Mouse (Mus musculus) embryonic facial prominence, embryonic 11.5 days (tissue): Measurements from ENCODE around the gene Fgd5. TPM values are rescaled to one million over a fixed set of nuclear protein-coding genes. Genes with fewer than 3 reads are reported as not detected.

Source experiments
- ATAC-seq: fragments of 200-750 bp; cut with Nextera tagmentation; replicated peaks from 2 replicates; pipeline ENCODE4 v1.8.0; 2017; ENCODE audit warnings: low read depth; ENCODE audit not compliant: insufficient number of reproducible peaks, low FRiP score, low TSS enrichment
- DNase-seq: peaks from one replicate; pipeline ENCODE4 v3.0.0-alpha.2; 2015; ENCODE audit warnings: low spot score
- H3K27ac ChIP-seq: fragments of 300-500 bp; sonication (generic); replicated peaks from 2 replicates; pipeline ENCODE4 v1.5.1; 2014; ENCODE audit warnings: mild to moderate bottlenecking, low read depth, low read length, control low read depth
- H3K27me3 ChIP-seq: fragments of 300-500 bp; sonication (generic); 2 replicates; pipeline ENCODE4 v1.6.1; 2014; ENCODE audit warnings: mild to moderate bottlenecking, low read length, moderate library complexity, mixed read lengths; ENCODE audit not compliant: control insufficient read depth, insufficient read depth
- H3K36me3 ChIP-seq: fragments of 300-500 bp; sonication (generic); replicated peaks from 2 replicates; pipeline ENCODE4 v1.6.1; 2014; ENCODE audit warnings: low read depth, mild to moderate bottlenecking, low read length, moderate library complexity, mixed read lengths; ENCODE audit not compliant: control insufficient read depth, insufficient read depth
- H3K4me1 ChIP-seq: fragments of 300-500 bp; sonication (generic); 2 replicates; pipeline ENCODE4 v1.6.1; 2014; ENCODE audit warnings: low read length, mixed read lengths; ENCODE audit not compliant: control insufficient read depth, insufficient read depth
- H3K4me2 ChIP-seq: fragments of 300-500 bp; sonication (generic); 2 replicates; pipeline ENCODE4 v1.6.1; 2014; ENCODE audit warnings: low read depth, mild to moderate bottlenecking, control low read depth, low read length, moderate library complexity
- H3K4me3 ChIP-seq: fragments of 300-500 bp; sonication (generic); 2 replicates; pipeline ENCODE4 v1.5.1; 2014; ENCODE audit warnings: low read depth, low read length, control low read depth
- H3K9ac ChIP-seq: fragments of 300-500 bp; sonication (generic); replicated peaks from 2 replicates; pipeline ENCODE4 v1.6.1; 2014; ENCODE audit warnings: mild to moderate bottlenecking, control low read depth, low read length
- H3K9me3 ChIP-seq: fragments of 300-500 bp; sonication (generic); replicated peaks from 2 replicates; pipeline ENCODE4 v1.6.1; 2016; ENCODE audit warnings: mild to moderate bottlenecking, low read length, inconsistent platforms, mixed read lengths; ENCODE audit not compliant: control insufficient read depth
- WGBS: fragments of 180-500 bp; shearing (Covaris S2); extraction: QIAGEN DNeasy Blood & Tissue Kit; methylation state at CpG from one replicate; pipeline ENCODE4 v1.1.7; 2014; 5-methylcytosine and 5-hydroxymethylcytosine counted together
- polyA plus RNA-seq: library from polyadenylated mRNA; unstranded; fragments of >200 nt; fragmentation: Nextera tagmentation; extraction: Ambion mirVana; gene quantifications from 2 replicates; pipeline ENCODE4 v1.2.1, GENCODE M21; 2014

The Fgd5 gene
- polyA plus RNA-seq, 1 experiment from 2014 or later: 3.8 TPM

DNA sequence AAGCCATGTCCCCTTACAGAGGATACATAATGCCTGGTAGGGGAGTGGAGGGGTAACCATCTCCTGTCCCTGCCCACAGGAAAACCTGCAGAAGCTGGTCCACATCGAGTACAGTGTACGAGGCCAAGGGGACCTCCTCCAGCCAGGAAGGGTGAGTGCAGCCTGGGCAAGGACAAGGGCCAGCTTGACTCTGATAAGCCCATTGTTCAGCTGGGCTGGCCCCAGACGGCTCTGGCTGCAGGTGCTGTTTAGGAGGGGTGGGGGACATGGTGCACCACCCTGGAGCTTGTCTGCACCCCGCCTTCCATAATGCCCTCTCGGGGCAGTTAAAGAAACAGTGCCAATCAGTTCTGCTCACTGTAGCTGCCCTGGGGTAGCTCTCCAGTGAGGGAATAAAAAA lies 83.0 kb downstream of the Fgd5 start:
- Histone ChIP-seq H3K36me3 (no peaks in the 10 kb centered on the region), H3K4me3 (no peak overlapping the region), H3K9me3 (no peaks in the 10 kb centered on the region), H3K27me3 (no peaks in the 10 kb centered on the region), H3K4me2 (no peak overlapping the region), H3K27ac (no peak overlapping the region), H3K9ac (no peak overlapping the region; the same call in 1 of the 2 replicates), H3K4me1 (no peaks in the 10 kb centered on the region)
- DNase-seq (no peak), ATAC-seq (no peak)
- 64% methylated on average over 5 of the region's 5 CpGs for WGBS

GRCm38 (mm10) chr6:92063452-92063851 lies 84.8 kb downstream of the Fgd5 start:
- no peak for DNase-seq
- no peaks in the 10 kb centered on the region for H3K27me3 ChIP-seq
- no peak overlapping the region for H3K27ac ChIP-seq
- H3K4me3 ChIP-seq: no peak overlapping the region
- WGBS: 77% methylated on average over 2 of the region's 2 CpGs
- H3K4me2 ChIP-seq: no peak overlapping the region
- no peak for ATAC-seq
- H3K9ac ChIP-seq: no peak overlapping the region
- H3K36me3 ChIP-seq: no peaks in the 10 kb centered on the region
- no peaks in the 10 kb centered on the region for H3K4me1 ChIP-seq
- no peaks in the 10 kb centered on the region for H3K9me3 ChIP-seq

DNA sequence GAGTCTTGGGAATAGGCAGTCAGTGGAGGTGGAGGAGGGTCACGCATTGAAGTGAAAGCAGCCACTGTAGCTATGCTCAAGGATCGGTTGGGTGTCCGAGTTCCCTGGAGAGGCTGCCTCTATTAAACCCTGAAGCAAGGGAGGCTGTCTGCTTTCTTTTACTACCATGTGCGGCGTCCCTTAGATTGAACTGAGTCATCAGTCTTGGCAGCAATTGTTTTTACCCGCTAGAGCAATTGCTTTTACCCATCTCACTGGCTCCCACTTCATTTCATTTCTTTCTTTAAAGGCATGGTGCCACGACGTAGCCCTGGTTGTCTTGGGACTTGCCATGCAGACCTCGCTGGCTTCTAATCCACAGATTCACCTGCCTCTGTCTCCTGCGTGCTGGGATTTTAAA lies 85.4 kb downstream of the Fgd5 start:
- no peaks in the 10 kb centered on the region for H3K9me3 ChIP-seq
- H3K4me1 ChIP-seq: no peaks in the 10 kb centered on the region
- H3K27me3 ChIP-seq: no peaks in the 10 kb centered on the region
- H3K4me2 ChIP-seq: no peak overlapping the region
- WGBS: 81% methylated on average over 10 of the region's 10 CpGs
- H3K9ac ChIP-seq: no peak overlapping the region
- no peak for DNase-seq
- no peaks in the 10 kb centered on the region for H3K36me3 ChIP-seq
- ATAC-seq: no peak
- no peak overlapping the region for H3K27ac ChIP-seq
- H3K4me3 ChIP-seq: no peak overlapping the region

- Histone ChIP-seq H3K36me3 (no peaks in the 10 kb centered on the region), H3K27me3 (no peaks in the 10 kb centered on the region), H3K9ac (no peak overlapping the region), H3K4me2 (no peak overlapping the region), H3K4me3 (no peak overlapping the region), H3K27ac (no peak overlapping the region), H3K4me1 (no peaks in the 10 kb centered on the region), H3K9me3 (no peaks in the 10 kb centered on the region)
- DNase-seq (peak; percentile 66), ATAC-seq (peak; percentile 64; the same call in 1 of the 2 replicates)
- 52% methylated on average over 12 of the region's 12 CpGs for WGBS
Observed at GRCm38 (mm10) chr6:92065721-92066496, 87.2 kb downstream of the Fgd5 start.

DNA sequence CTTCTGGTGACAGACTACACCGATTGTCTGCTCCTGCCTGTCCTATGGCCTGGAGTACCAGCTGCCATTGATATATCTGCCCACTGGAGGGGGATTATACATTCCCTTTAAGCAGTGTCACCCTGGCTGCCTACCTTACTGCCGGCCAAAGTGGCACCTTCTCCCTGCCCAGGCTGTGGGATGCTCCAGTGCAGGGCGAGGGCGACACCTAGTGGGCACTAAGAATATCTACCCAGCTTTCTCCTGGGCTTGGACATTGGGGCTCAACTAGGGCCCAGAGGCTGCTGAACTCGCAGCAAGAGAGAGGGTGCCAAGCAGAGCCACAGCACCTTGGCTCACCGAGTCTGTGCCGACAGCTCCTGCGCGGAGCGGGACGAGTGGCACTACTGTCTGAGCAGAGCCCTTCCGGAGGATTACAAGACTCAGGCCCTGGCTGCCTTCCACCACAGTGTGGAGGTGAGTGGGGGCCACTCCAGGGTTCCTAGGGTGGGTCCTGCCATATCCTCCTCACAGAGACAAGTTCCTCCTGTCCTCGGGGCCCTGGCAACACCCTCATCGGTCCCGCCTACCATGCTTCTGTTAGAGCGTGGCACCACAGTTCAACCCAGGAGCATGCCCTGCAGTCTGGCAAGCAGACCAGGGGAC lies 88.6 kb downstream of the Fgd5 start:
- Histone ChIP-seq H3K27ac (no peak overlapping the region), H3K27me3 (no peaks in the 10 kb centered on the region), H3K4me2 (no peak overlapping the region), H3K4me1 (no peaks in the 10 kb centered on the region), H3K36me3 (no peaks in the 10 kb centered on the region), H3K4me3 (no peak overlapping the region), H3K9me3 (no peaks in the 10 kb centered on the region), H3K9ac (no peak overlapping the region)
- DNase-seq: peak; percentile 78
- peak; percentile 53 for ATAC-seq
- 34% methylated on average over 16 of the region's 16 CpGs for WGBS

DNA sequence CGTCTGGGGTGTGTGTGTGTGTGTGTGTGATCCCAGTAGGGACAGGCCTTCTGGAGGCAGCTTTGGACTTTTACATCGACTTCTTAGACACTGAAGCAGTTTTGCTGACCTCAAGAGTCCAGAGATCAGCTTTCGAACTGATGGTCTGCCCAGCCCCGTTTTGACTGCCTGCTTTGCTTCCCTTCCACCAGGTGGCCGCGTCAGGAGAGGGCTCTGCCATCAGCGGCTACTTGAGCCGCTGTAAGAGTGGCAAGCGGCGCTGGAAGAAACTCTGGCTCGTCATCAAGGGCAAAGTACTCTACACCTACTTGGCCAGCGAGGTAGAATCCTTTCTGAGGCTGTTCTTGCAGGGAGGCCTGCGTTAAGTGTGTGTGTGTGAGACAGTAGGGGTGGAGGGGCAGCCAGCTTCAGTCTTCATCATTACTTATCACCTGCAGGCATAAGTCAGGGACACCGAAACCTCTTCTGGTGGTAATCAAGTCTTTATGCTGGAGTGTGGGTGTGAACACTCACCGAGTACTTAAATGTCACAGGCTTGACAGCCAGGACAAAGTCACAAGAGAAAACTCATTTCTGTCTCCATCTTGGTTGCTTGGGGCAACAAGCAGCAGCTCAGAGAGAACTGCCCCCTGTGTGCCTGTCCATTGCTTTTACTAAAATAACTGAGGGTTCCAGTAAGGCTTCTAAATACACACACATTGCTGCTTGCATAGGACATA lies 92.6 kb downstream of the Fgd5 start:
- Histone ChIP-seq H3K36me3 (no peaks in the 10 kb centered on the region), H3K4me1 (no peaks in the 10 kb centered on the region), H3K9ac (no peak overlapping the region), H3K27ac (no peak overlapping the region), H3K9me3 (no peaks in the 10 kb centered on the region), H3K4me3 (no peak overlapping the region), H3K4me2 (no peak overlapping the region), H3K27me3 (no peaks in the 10 kb centered on the region)
- WGBS: 57% methylated on average over 15 of the region's 15 CpGs
- ATAC-seq (no peak), DNase-seq (no peak)

DNA sequence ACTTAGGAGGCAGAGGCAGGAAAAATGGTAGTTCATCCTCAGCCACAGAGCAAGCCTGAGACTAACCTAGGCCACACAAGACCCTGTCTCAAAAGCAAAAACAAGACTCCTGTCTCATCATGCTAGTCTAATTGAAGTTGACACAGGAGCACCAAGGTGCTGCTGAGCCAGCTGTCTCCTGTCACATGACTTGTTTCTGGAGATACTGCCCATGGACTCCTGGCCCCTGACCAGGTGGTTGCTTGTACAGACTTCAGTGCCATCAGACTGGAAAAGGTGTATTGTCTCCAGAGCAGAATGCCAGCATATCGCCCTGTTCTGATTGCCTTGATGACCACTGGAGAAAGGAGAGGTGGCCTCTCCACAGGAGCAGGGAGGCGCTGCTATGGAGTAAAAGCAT lies 102.1 kb downstream of the Fgd5 start:
- no peak overlapping the region for H3K27ac ChIP-seq
- ATAC-seq (no peak), DNase-seq (no peak)
- H3K9ac ChIP-seq: no peak overlapping the region
- no peaks in the 10 kb centered on the region for H3K9me3 ChIP-seq
- no peaks in the 10 kb centered on the region for H3K4me1 ChIP-seq
- H3K27me3 ChIP-seq: no peaks in the 10 kb centered on the region
- H3K4me2 ChIP-seq: no peak overlapping the region
- no peak overlapping the region for H3K4me3 ChIP-seq
- H3K36me3 ChIP-seq: no peaks in the 10 kb centered on the region
- WGBS: 96% methylated on average over 2 of the region's 2 CpGs

DNA sequence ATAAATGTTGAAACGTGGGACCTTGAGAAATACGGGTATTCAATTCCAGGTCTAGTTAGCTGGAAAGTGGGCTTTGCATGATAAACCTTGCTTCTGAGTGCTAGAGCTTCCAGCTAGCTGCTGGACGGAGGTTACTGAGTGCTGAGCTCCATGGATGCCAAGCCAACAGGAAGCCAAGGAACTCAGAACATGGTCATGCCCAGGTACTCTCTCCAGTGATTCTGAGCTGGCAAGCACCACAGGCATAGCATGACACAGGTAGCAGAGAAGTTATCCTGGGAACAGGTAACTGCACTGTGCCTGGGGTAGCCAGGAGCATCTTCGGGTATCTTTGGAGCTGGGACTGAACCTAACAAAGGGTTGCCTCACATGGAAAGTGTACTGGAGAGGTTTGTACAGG lies 104.1 kb downstream of the Fgd5 start:
- no peaks in the 10 kb centered on the region for H3K9me3 ChIP-seq
- H3K4me2 ChIP-seq: no peak overlapping the region
- no peak for DNase-seq
- 83% methylated on average over 4 of the region's 4 CpGs for WGBS
- H3K36me3 ChIP-seq: no peaks in the 10 kb centered on the region
- no peak overlapping the region for H3K9ac ChIP-seq
- no peak overlapping the region for H3K27ac ChIP-seq
- no peaks in the 10 kb centered on the region for H3K27me3 ChIP-seq
- H3K4me3 ChIP-seq: no peak overlapping the region
- no peaks in the 10 kb centered on the region for H3K4me1 ChIP-seq
- ATAC-seq: no peak
